Mouse (Mus musculus) stomach, postnatal 0 days (tissue): ENCODE results near the gene Hist1h3e. TPM values are rescaled to one million over a fixed set of nuclear protein-coding genes. Genes with fewer than 3 reads are reported as not detected.

Source experiments
- ATAC-seq: fragments of 200-750 bp; cut with Nextera tagmentation; 2 replicates; pipeline ENCODE4 v1.8.0; 2017; ENCODE audit not compliant: low FRiP score, low TSS enrichment
- DNase-seq: peaks from one replicate; pipeline ENCODE4 v3.0.0-alpha.2; 2016; ENCODE audit warnings: low spot score
- H3K27ac ChIP-seq: fragments of 300-500 bp; sonication (generic); replicated peaks from 2 replicates; pipeline ENCODE4 v1.5.1; 2014; ENCODE audit warnings: mild to moderate bottlenecking, control low read depth
- H3K27me3 ChIP-seq: fragments of 300-500 bp; sonication (generic); 2 replicates; pipeline ENCODE4 v1.6.1; 2014; ENCODE audit warnings: low read length; ENCODE audit not compliant: control insufficient read depth, insufficient read depth
- H3K36me3 ChIP-seq: fragments of 300-500 bp; sonication (generic); 2 replicates; pipeline ENCODE4 v1.6.1; 2014; ENCODE audit warnings: low read length, mixed read lengths; ENCODE audit not compliant: control insufficient read depth, insufficient read depth
- H3K4me1 ChIP-seq: fragments of 300-500 bp; sonication (generic); replicated peaks from 2 replicates; pipeline ENCODE4 v1.6.1; 2014; ENCODE audit warnings: antibody characterized with exemption; ENCODE audit not compliant: control insufficient read depth, insufficient read depth
- H3K4me2 ChIP-seq: fragments of 300-500 bp; sonication (generic); replicated peaks from 2 replicates; pipeline ENCODE4 v1.6.1; 2014; ENCODE audit warnings: low read depth, mild to moderate bottlenecking, control low read depth, moderate library complexity
- H3K4me3 ChIP-seq: fragments of 300-500 bp; sonication (generic); 2 replicates; pipeline ENCODE4 v1.5.1; 2014; ENCODE audit warnings: low read depth, low read length, control low read depth
- H3K9ac ChIP-seq: fragments of 300-500 bp; sonication (generic); 2 replicates; pipeline ENCODE4 v1.6.1; 2014; ENCODE audit warnings: mild to moderate bottlenecking, low read length, control low read depth, mixed read lengths
- H3K9me3 ChIP-seq: fragments of 300-500 bp; sonication (generic); 2 replicates; pipeline ENCODE4 v1.6.1; 2016; ENCODE audit warnings: low read length; ENCODE audit not compliant: control insufficient read depth
- CTCF ChIP-seq: IDR thresholded peaks from 2 replicates; pipeline ENCODE4 v1.5.1; 2016; ENCODE audit warnings: antibody characterized with exemption, low read depth, mild to moderate bottlenecking, moderate library complexity
- EP300 ChIP-seq: optimal IDR thresholded peaks from 2 replicates; pipeline ENCODE3; 2016; ENCODE audit warnings: antibody characterized with exemption
- WGBS: fragments of 180-500 bp; shearing (Covaris S2); extraction: QIAGEN DNeasy Blood & Tissue Kit; methylation state at CpG from one replicate; pipeline ENCODE4 v1.1.7; 2014; 5-methylcytosine and 5-hydroxymethylcytosine counted together
- polyA plus RNA-seq: library from polyadenylated mRNA; unstranded; fragments of >200 nt; fragmentation: Nextera tagmentation; extraction: Ambion mirVana; gene quantifications from 2 replicates; pipeline ENCODE4 v1.2.1, GENCODE M21; 2015

Hist1h3e gene
- polyA plus RNA-seq, 1 experiment from 2014 or later: 3.3 TPM

- Histone ChIP-seq H3K4me1 (no peaks in the 10 kb centered on the region), H3K36me3 (no peaks in the 10 kb centered on the region), H3K27ac (no peak overlapping the region), H3K9me3 (no peaks in the 10 kb centered on the region), H3K9ac (no peak overlapping the region), H3K27me3 (no peaks in the 10 kb centered on the region), H3K4me2 (no peak overlapping the region), H3K4me3 (no peak overlapping the region)
- TF ChIP-seq CTCF (no peak), EP300 (no peak)
- DNase-seq (no peak), ATAC-seq (no peak)
- WGBS: 60% methylated on average over 3 of the region's 3 CpGs
Observed at GRCm38 (mm10) chr13:23604452-23604851, 42.3 kb upstream of the Hist1h3e start.

GRCm38 (mm10) chr13:23603182-23603699, 41.1 kb upstream of the Hist1h3e start:
- Histone ChIP-seq H3K27ac (no peak overlapping the region), H3K4me2 (no peak overlapping the region), H3K4me3 (no peak overlapping the region), H3K9me3 (no peaks in the 10 kb centered on the region), H3K36me3 (no peaks in the 10 kb centered on the region), H3K4me1 (no peaks in the 10 kb centered on the region), H3K27me3 (no peaks in the 10 kb centered on the region), H3K9ac (no peak overlapping the region)
- WGBS: 59% methylated on average over 7 of the region's 7 CpGs
- ATAC-seq (no peak), DNase-seq (no peak)
- TF ChIP-seq CTCF (no peak), EP300 (no peak)

GRCm38 (mm10) chr13:23597957-23598356, 35.8 kb upstream of the Hist1h3e start:
- no peak overlapping the region for H3K9ac ChIP-seq

GRCm38 (mm10) chr13:23595622-23596372, 33.6 kb upstream of the Hist1h3e start:
- Histone ChIP-seq H3K4me3 (no peak overlapping the region), H3K27ac (no peak overlapping the region), H3K4me2 (no peak overlapping the region), H3K36me3 (no peaks in the 10 kb centered on the region), H3K4me1 (no peaks in the 10 kb centered on the region), H3K9ac (no peak overlapping the region), H3K27me3 (no peaks in the 10 kb centered on the region), H3K9me3 (no peaks in the 10 kb centered on the region)
- 66% methylated on average over 7 of the region's 7 CpGs for WGBS
- ATAC-seq (peak; percentile 64; the same call in 1 of the 2 replicates), DNase-seq (peak; percentile 29)
- TF ChIP-seq CTCF: no peak
- no peak for TF ChIP-seq EP300

More at GRCm38 (mm10) chr13:23597957-23598356, 35.8 kb upstream of the Hist1h3e start:
- DNase-seq (peak; percentile 82), ATAC-seq (0 out of 2 replicates have a peak, but pooled peaks have one; percentile 57)
- H3K36me3 ChIP-seq: no peaks in the 10 kb centered on the region
- no peaks in the 10 kb centered on the region for H3K4me1 ChIP-seq
- TF ChIP-seq CTCF (peak; percentile 92), EP300 (no peak)
- no peaks in the 10 kb centered on the region for H3K9me3 ChIP-seq
- no peak overlapping the region for H3K4me2 ChIP-seq
- H3K27me3 ChIP-seq: no peaks in the 10 kb centered on the region
- H3K4me3 ChIP-seq: no peak overlapping the region
- 6% methylated on average over 9 of the region's 9 CpGs for WGBS
- no peak overlapping the region for H3K27ac ChIP-seq

- DNase-seq (no peak), ATAC-seq (no peak)
- Histone ChIP-seq H3K27me3 (no peaks in the 10 kb centered on the region), H3K9me3 (no peaks in the 10 kb centered on the region), H3K4me2 (no peak overlapping the region), H3K9ac (no peak overlapping the region), H3K4me1 (no peaks in the 10 kb centered on the region), H3K27ac (no peak overlapping the region), H3K4me3 (no peak overlapping the region), H3K36me3 (no peaks in the 10 kb centered on the region)
- TF ChIP-seq EP300: no peak
- TF ChIP-seq CTCF: no peak
- WGBS: 74% methylated on average over 2 of the region's 2 CpGs
Observed at GRCm38 (mm10) chr13:23595185-23595584, 33.0 kb upstream of the Hist1h3e start.

- Histone ChIP-seq H3K27me3 (no peaks in the 10 kb centered on the region), H3K4me1 (no peaks in the 10 kb centered on the region), H3K36me3 (no peaks in the 10 kb centered on the region), H3K9ac (no peak overlapping the region), H3K9me3 (no peaks in the 10 kb centered on the region), H3K27ac (peak overlapping the region; percentile 49), H3K4me2 (no peak overlapping the region), H3K4me3 (no peak overlapping the region)
- ATAC-seq (peak; percentile 51), DNase-seq (peak; percentile 29)
- TF ChIP-seq CTCF (no peak), EP300 (no peak)
- WGBS: 52% methylated on average over 5 of the region's 5 CpGs
Observed at GRCm38 (mm10) chr13:23593051-23593770, 31.0 kb upstream of the Hist1h3e start.
